Mouse (Mus musculus): Measurements from ENCODE around the gene Slc8a2.

DNA sequence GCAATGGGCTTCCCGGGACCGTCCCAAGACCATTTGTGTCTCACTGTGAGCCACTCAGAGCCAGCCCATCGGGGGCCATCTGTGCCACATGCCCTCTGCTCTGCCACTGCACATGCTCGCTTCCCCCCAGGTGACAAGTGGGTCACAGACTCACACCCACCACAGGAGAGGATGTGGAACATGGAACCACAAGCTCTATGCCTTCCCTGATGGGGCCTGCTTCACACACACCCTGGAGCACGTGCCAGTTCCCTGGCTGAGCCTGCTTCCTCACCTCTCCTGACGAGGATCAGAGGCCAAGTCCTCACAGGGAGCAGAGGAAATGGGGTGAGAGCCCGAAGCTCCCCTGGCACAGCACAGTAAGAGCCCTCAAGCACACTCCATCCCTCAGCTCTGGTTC, 77.5 kb downstream of the Slc8a2 start:
- TF ChIP-seq POLR2A (IDR thresholded peaks at IDR 0.05; ENCODE audit: insufficient read length, low read depth): no peak
- TF ChIP-seq E2F4 (IDR thresholded peaks at IDR 0.05; ENCODE audit: insufficient read depth): no peak
- TF ChIP-seq TCF12 (IDR thresholded peaks at IDR 0.05; ENCODE audit: insufficient read depth, poor library complexity, severe bottlenecking): no peak
- TF ChIP-seq TCF3 (IDR thresholded peaks at IDR 0.05; ENCODE audit: insufficient read length, low read depth): no peak
- TF ChIP-seq USF1 (IDR thresholded peaks at IDR 0.05; ENCODE audit: low read depth): no peak
- no peak for TF ChIP-seq POLR2AphosphoS2 (IDR thresholded peaks at IDR 0.05; ENCODE audit: insufficient read length, low read depth)
- no peak for TF ChIP-seq MAX (IDR thresholded peaks at IDR 0.05; ENCODE audit: low read depth)
- no peak for TF ChIP-seq MYOD1 (IDR thresholded peaks at IDR 0.05; ENCODE audit: control insufficient read depth in 1 of 3, insufficient read length in 2 of 3, low read depth in 2 of 3)
- no peak for TF ChIP-seq MYOG (IDR thresholded peaks at IDR 0.05; ENCODE audit: control insufficient read depth in 1 of 3, insufficient read depth in 1 of 3, insufficient read length in 2 of 3, low read depth in 2 of 3)

Data from myocyte (in vitro differentiated cells).